Mouse (Mus musculus): ENCODE measurements around the gene Exoc4.

The Exoc4 gene

DNA sequence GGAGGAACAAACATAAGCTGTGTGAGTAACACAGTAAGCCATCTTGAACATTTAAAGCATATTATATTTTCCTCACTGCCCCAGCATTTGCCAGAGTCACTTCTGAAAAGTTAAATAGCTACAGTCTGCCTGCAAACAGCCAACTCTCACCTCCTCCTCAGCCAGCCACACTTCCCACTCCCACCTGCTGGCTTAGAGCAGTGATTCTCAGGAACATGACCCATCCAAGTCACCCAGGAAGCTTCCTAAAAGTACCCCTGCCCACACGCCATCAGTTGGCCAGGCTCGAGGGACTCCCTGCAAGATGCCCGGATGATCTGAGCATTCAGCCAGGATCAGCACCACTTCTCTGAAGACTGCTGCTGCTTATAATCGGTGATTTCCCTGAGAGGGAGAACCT, 514.4 kb downstream of the Exoc4 start:
- DNase-seq (ENCODE audit: low spot score in 2 of 2), result peak; percentile 40 to 48

DNA sequence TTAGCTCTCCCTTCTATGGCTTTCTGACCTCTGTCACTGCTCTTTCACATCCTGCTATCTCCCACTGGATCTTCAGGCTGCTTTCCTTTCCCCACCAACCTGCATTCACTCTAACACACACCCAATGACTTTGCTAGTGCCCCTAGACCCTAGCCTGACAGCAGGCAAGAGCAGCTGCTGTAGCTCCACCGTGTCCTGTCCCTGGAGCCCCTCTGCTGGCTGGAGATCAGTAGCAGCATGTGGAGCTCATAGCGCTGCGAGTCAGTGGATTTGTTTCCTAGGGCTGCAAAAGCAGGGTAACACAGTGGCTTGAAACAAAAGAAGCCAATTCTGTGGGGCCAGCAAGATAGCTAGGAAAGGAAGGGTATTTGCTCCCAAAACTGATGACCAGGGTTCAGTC, 515.1 kb downstream of the Exoc4 start:
- DNase-seq (ENCODE audit: low spot score in 2 of 2), result no peak

DNA sequence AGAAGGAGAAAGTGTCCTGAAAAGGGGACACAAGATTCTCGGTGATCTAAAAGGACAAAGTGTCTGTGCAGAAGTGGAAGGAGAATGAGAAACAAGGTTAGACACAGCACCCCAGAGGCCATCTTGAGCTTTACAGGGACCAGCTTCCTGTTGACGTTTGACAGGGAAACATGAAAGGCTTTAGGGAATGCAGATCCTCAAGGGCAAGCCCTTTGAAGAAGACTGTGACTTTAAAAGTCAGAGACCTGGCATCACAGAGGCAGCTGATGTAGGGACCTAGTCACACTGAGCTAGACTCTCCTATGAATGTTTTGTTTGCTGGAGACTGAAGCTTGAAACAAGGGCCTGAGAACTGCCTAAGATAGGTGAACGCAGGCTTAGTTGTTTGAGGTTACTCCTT, 520.4 kb downstream of the Exoc4 start:
- DNase-seq (ENCODE audit: low spot score in 2 of 2), result no peak

DNA sequence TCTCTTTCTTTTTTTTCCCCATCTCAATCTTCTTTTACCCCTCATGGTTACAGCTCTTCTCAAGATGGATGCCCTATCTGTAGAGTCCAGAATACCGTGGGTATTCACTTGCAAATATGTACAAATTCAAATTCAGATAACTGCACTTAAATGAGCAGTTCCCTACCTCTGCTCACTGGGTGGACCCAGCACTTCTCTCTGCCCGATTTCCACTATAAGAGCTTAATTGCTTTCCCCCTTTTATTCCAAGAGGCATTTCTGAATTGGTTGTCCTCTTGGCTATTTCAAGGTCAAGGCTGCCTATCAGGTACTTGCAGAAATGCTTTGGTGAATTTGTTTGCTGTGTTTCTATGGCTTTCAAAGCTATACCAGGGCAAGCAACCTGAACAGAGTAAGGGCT, 521.1 kb downstream of the Exoc4 start:
- DNase-seq (ENCODE audit: low spot score in 2 of 2), result no peak

DNA sequence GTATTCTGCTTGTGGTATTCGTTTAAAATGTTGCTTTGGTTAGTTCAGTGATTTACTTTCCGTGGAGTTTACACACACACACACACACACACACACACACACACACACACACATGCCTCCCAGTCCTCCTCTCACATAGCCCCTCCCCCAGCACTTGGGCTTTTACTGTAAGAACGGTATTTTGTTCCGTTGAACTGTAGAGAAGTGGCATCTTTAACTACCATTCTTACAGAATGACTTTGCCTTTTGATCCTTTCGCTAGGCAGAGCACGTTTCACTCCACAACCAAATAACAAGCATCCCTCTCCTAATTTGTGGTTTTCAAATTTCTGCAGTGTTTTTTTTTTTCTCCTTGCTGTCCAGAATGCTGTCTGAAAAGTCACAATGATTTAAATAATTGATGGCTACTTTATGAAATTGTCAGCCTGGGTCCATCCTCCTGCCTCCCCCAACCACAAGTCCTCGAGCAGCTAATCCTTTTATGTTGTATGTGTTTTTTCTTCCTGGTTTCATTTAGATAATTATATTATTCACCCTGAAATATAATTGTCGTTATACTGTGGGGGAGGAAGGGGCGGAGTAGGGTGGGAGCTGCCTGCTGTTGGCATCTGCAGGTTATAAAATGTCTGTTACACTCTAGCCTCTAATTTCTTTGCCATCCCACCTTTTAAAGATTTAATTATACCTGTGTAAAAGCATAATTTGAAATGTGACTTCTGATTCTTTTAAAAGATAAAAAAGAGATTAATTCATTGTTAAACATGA, 523.8 kb downstream of the Exoc4 start:
- DNase-seq (ENCODE audit: low spot score in 2 of 2), result no peak

DNA sequence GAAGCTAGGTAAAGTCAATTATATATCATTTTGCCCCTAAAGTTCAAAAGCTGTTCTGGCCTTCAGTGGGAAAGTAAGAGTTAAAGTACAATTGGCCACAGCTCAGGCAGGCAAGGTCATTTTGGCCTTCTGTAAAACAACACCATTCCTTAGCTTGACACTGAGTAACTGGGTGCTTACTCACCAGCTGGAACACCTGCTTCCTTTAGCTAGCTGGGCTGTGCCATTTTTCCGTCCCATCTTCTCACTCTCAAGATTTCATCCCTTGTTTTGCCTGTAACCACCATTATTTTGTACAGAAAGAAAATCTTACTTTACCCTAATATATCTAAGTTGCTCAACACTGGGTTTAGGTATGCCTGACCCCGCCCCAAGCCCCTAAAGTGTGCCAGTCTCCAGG, 543.7 kb downstream of the Exoc4 start:
- no peak for DNase-seq (ENCODE audit: low spot score in 2 of 2)

DNA sequence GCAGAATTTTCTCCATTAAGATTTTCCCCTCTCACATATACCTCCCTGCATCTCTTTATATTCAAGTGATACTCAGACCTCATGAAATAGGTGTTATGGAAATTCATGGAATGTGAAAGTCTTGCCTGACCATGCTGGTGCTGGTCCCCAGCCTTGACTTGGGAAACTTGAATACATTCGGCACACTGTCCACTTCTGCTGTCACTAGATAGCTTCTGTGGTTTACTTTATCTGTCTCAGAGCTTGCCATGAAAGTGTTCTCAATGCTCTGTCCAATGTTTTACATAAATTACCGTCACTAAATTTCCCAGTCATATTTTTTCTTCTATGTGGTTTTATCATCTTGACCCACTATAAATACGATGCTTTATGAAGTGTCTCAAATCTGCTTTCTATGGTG, 552.4 kb downstream of the Exoc4 start:
- DNase-seq (ENCODE audit: low spot score in 2 of 2), result no peak

DNA sequence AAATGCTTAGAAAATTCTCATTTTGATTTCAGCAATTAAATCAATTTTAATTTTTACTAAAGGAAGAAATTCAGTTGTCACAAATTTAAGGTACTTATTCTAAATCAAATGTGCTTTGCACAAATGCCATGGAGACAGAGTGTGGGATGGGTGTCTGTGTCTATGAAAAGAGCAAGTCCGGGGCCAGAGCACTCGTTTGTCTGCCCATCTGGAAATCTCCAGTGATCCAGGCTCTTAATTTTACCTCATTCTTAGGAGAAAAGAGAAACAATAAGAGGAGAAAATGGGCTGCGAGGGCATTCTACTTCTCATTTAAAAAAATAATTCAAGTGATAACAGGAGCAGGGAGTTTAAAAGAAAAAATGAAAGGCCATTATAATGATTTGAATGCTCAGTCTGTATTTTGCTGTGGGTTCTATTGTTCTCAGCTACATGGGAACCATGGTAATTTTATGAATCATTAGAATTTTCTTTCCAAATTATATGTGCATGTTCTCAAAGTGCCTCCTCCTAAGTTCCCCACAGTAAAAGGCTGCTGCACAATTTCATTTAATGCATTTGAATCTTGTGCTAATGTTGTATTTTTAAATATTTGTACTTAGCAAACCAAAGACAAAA, 554.7 kb downstream of the Exoc4 start:
- DNase-seq (ENCODE audit: low spot score in 2 of 2), result no peak

DNA sequence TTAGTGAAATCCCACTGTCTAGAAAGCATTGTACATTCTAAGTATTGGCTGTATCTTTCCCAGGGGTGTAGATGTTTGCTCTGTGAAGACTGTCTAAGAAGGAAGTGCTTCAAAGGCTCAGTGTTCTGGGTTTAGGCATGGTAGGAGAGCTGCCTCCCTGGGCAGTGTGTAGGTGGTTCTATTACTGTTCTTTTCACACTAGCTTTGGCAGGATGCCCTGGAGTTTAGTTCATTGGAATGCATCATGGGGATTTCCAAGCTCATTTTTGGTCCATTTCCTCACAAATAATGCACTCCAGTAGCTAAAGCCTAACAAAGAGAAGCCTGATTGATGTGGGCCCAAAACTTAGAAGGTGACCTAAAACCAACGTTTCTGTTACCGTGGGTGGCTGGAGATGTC, 555.9 kb downstream of the Exoc4 start:
- DNase-seq (ENCODE audit: low spot score in 2 of 2), result peak; percentile 32 to 51

DNA sequence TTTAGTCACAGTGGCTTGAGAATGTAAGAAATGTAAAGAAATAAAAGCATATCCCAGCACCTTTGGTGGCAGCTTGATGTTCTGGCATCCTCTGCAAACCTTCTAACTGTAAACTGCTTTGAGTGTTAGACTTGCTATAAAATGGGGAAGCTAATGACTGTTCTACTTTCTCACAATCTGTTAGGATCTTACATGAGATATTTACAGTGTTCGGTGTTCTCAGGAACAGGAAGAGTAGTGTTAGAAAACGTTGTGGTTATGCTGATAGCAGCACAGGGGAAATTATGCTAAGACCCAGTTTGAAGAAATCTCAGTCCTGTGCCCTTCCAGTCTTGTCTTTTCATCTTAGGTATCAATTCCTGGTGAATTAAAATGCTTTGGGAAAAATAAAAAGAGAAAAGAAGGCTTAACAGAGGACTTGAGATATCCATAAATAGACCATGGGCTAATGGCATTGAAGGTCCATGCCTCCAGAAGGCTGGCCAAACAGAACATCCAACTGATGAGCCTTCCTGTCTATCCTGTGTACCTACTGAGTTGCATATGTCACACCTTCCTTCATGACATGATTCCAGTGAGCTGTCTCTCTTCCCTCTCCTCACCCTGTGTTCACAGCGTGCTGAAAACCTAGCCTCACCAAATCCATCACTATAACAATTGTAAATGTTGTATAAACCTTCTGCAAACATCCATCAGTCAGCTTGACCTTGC, 557.3 kb downstream of the Exoc4 start:
- no peak for DNase-seq (ENCODE audit: low spot score in 2 of 2)

DNA sequence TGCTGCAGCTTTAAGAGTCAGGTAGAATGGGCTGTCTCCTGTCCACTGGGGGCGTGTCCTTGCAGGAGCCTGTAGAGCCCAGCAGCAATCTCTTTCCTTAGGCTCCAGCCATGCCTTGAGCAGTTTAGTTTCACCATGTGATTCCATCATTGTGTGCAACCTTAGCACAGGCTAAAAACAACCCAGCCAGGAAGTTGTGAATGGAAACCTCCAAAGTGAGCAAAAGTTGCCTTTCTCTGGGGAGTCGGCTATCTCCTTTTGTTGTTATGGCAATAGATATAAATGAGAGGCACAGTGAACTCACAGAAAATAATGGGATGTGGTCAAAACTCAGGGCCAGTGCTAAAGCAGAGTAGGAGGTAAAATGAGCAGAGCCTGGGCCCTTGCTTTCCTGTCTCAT, 565.5 kb downstream of the Exoc4 start:
- DNase-seq (ENCODE audit: low spot score in 2 of 2), result no peak

DNA sequence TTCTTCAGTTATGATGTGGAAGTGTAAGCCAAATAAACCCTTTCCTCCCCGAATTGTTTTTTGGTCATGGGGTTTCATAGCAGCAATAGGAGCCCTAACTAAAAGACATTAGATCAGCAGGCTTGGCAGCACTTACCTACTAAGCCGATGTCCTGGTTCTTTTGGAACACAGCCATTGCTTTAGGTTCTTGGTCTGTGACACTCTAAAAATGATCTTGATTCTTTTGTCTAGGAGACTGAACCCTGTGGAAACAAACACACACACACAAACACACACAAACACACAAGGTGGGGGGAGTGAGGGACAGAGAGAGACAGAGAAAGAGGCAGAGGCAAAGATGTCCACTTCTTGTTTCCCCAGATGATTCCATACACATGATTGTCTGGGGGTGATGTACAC, 574.3 kb downstream of the Exoc4 start:
- DNase-seq (ENCODE audit: low spot score in 2 of 2), result no peak

DNA sequence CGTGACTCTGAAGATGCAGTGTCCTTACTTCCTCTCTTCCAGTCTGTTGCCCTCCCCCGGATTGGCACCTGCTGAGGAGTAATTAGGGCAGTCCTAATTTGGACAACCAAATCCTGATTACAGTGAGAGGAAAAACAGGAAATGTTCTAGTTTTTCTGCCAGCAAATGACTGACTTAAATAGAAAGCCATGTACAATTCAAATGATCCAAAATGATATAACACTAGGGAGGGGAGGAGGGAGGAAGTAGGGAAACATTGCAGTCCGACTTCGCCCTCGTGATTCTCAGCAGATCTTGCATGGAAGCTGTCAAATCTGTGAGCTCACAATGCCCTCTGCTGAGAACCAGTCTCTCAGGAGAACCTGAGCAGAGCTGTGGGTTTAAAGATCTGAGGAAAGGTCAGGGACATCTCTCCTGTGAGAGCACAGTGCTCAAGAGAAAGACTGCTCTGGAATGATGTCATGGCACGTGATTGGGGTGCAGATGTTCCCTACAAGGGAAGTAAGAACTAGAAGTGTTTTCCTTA, 575.0 kb downstream of the Exoc4 start:
- peak; percentile 27 to 30 for DNase-seq (ENCODE audit: low spot score in 2 of 2)

DNA sequence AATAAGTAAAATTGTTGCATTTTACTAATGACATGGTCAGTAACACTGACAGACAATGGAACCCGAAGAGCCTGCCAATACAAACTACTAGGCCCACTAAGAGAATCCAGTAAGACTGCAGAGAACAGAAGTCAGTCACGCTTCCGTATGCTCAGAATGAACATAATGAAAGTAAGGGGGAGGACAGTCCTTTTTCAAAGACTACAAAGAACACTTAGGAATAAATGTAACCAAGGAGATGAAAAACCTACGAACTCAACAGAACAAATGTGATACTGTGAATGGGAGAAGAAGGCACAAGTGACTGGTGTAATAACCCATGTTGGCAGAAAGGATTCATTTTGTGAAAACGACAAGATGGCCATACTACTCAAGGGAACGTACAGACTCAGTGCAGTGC, 579.6 kb downstream of the Exoc4 start:
- DNase-seq (ENCODE audit: low spot score in 2 of 2), result no peak

DNA sequence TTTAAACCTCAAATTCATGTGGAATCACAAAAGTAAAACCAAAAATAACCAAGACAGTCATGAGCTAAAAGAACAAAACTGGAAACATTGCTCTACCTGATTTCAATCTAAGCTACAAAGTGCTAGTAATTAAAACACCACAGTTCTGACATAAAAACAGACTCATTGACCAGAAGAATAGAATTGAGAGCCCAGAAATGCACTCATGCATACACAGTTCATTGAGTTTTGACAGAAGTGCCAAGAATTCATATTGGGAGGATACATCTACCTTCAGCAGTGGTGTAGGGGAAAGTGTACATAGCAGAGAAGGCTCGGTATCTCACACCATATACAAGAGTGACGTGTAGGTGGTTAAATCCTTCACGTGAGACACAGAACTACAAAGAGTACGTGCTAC, 580.4 kb downstream of the Exoc4 start:
- no peak for DNase-seq (ENCODE audit: low spot score in 2 of 2)

DNA sequence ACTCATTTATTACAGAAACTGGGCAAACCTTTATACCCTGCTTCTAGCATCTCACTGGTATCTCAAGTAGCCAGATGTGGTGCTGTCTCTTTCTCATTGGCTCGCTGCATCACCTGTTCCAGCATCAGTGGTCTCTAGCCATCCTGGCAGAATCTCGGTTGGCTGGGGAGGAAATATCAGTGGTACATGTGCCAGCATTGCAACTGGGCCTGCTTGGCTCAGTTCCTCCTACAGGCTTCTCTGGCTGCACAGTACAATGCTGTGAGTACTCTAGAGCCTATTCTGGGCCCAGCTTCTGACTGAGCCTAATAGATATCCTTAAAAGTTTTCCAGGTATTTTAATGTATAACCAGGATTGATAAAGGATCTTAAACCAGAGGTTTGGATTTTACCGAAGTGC, 582.4 kb downstream of the Exoc4 start:
- DNase-seq (ENCODE audit: low spot score in 2 of 2), result no peak

DNA sequence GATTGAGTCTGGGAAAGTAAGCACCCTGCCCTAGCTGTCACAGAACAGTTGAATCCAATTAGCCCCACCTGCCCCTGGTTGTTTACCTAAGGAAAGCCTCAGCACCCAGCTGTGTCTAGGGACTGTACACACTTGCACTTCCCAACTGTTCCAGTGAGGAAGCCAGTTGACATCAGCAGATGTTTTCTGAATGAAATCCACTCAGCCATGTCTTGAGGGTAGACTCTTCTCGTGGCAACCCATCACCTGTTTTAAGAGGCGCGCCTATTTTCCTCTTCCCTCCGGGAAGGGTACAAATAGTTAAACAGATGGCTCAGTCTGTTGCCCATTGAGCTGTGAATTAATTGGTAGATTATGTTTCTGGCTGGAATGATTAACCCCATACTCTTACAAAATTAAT, 584.1 kb downstream of the Exoc4 start:
- DNase-seq (ENCODE audit: low spot score in 2 of 2), result no peak

DNA sequence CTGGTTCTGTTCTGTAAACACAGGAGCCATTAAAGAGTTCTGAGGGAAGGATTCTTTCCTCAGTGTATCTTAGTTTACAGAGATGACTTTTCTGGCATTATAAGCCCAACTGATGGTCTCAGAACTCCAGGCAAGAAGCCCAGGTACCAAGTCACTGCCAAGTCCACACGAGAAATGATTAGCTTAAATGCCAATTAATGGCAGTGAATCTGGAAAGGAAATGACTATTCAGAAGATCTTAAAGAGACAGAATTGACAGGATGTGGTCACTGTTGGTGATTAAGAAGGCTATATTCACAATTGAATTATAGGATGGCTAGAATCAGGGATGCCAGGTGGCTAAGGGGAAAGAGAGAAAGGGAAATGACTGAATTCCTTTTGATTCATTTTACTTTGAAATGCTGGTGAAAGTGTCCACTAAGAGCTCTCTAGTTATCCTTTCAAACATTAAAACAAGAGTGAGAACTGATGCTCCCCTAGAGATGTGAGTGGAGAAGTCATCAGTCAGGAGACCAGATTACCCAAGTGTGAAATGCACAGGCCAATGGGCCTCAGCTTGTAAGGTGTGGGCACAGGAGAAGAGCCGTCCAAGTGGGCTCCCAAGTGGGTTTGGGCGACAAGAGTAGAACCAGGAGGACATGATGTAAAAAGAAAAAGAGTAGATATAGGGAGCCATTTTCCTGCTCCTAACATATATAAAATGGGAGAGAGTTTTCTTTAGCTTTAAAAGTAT, 587.3 kb downstream of the Exoc4 start:
- no peak for DNase-seq (ENCODE audit: low spot score in 2 of 2)

DNA sequence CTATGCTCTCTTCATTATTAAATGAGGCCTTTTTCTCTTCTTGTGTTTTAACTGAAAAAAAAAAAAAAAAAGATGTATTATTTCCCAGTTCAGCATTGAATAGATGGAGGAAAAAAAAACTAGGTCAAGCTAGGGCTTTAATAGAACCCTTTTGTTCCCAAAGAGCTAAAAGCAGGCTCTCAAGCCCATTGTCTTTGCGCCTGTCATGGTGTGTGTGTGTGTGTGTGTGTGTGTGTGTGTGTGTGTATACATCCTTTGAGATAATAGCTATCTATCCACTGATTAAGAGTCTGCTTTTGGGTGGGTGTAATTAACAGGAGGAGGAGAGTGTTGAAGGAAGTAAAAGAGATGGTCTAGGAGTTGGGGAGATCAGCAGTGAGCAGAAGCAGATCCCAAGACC, 594.0 kb downstream of the Exoc4 start:
- no peak for DNase-seq (ENCODE audit: low spot score in 2 of 2)

DNA sequence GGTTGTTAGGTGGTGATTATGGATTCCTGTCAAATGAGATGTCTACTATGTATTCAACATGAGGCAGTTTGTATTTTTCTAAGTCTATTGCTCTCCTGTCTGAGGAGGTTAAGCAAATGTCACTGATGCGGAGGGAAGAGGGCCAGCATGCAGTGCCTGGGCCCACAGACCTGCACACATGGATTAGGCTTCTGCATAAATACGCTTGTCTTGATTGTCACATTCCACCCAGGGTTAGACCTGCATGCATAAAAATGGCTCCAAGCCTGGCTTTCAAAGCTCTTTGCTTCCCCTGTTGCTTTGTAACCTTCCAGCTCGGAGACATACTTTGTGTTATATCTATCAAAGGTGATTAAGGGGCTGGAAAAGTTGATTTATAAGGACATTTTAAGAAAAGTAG, 610.2 kb downstream of the Exoc4 start:
- no peak for DNase-seq (ENCODE audit: low spot score in 2 of 2)

DNA sequence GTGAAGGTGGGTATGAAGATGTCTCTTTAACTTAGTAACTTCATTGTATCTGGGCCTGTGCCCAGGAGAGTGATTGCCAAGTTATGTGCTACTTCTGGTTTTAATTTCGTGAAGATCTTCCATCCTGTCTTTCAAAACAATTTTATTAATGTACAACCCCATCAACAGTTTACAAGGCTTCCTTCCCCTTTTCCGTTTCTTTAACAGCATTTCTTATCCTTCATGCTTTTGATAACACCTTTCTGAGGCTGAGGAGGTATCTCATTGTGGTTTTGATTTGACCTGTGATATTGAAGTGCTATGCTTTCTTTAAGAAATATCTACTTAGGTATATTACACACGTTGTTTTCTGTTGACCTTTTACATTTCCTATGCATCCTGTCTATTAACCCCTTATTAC, 616.9 kb downstream of the Exoc4 start:
- no peak for DNase-seq (ENCODE audit: low spot score in 2 of 2)

DNA sequence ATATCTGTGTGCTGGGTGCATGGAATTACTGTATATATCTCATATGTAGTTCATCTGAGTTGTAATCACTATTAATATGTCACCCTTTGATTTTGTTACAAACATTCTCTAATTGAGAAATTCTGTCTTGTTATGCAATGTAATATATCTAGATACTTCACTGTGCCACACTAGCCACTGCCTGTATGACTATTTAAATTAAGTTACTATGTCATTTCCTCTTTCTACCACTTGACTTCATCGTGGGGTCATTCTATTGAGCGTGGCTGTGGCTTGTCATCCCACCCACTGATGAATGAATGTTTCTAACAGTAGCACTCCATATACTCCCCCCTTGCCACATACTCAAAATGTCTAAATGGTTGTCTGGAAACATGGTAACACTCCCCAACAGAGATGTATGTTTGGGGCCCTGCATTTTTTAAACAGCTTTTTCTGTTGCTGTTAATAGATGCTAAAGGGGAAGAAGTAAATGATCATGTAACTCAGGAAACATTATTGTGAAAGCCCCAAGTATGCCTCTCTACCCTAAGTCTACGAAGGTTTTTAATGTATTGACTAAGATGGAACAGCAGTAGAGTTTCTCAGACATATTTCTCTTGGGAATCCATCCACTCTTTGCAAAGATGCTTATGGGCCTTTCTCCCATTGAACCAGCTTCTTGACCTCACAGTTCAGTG, 618.2 kb downstream of the Exoc4 start:
- DNase-seq (ENCODE audit: low spot score in 2 of 2), result no peak

Data from frontal cortex, postnatal 14 days (tissue).